Mouse (Mus musculus): ENCODE measurements around the gene Olfr1357. TPM values are rescaled to one million over a fixed set of nuclear protein-coding genes. Genes with fewer than 3 reads are reported as not detected.

Gene Olfr1357
- polyA plus RNA-seq, 1 experiment from 2014 or later = not detected

Other genes with a start within 250 kb of the Olfr1357 start
- 323 and 336 TPM in 2 replicates for gene Rrp1, start 205.0 kb downstream of the Olfr1357 start, polyA plus RNA-seq (2016; fragmentation: Nextera tagmentation; extraction: Ambion mirVana)
- gene Cstb, start 192.4 kb downstream of the Olfr1357 start, polyA plus RNA-seq (2016; fragmentation: Nextera tagmentation; extraction: Ambion mirVana) = 185 and 189 TPM in 2 replicates
- 12.1 and 13.3 TPM in 2 replicates for gene Pdxk, start 153.1 kb downstream of the Olfr1357 start, polyA plus RNA-seq (2016; fragmentation: Nextera tagmentation; extraction: Ambion mirVana)
- gene Olfr1358, start 100.6 kb downstream of the Olfr1357 start, polyA plus RNA-seq (2016; fragmentation: Nextera tagmentation; extraction: Ambion mirVana) = not detected in 2 replicates
- 52.7 and 54.2 TPM in 2 replicates for gene Ilvbl, start 43.7 kb downstream of the Olfr1357 start, polyA plus RNA-seq (2016; fragmentation: Nextera tagmentation; extraction: Ambion mirVana)
- gene Syde1, start 26.1 kb downstream of the Olfr1357 start, polyA plus RNA-seq (2016; fragmentation: Nextera tagmentation; extraction: Ambion mirVana) = 17.7 and 19.2 TPM in 2 replicates
- gene Casp14, start 100.2 kb upstream of the Olfr1357 start, polyA plus RNA-seq (2016; fragmentation: Nextera tagmentation; extraction: Ambion mirVana) = not detected in 2 replicates
- gene Ccdc105, start 135.0 kb upstream of the Olfr1357 start, polyA plus RNA-seq (2016; fragmentation: Nextera tagmentation; extraction: Ambion mirVana) = 0.22 TPM in 1 of 2 replicates, not detected in the other
- 2.1 TPM in 2 replicates for gene Slc1a6, start 162.4 kb upstream of the Olfr1357 start, polyA plus RNA-seq (2016; fragmentation: Nextera tagmentation; extraction: Ambion mirVana)
- not detected in 2 replicates for gene Olfr1356, start 234.1 kb upstream of the Olfr1357 start, polyA plus RNA-seq (2016; fragmentation: Nextera tagmentation; extraction: Ambion mirVana)